Mouse (Mus musculus) brain, embryonic 14.5 days (tissue): Measurements from ENCODE around the gene Ampd3.

ENCODE experiments used
- CTCF ChIP-seq: fragments of 200-500 bp; IDR thresholded peaks from 2 replicates; pipeline ENCODE4 v1.5.1; 2012; ENCODE audit warnings: inconsistent platforms, mild to moderate bottlenecking, moderate library complexity, borderline replicate concordance; ENCODE audit not compliant: insufficient read depth, insufficient read length; ENCODE audit errors: extremely low read depth
- POLR2A ChIP-seq: fragments of 200-500 bp; IDR thresholded peaks from 2 replicates; pipeline ENCODE4 v1.6.1; 2012; ENCODE audit warnings: mild to moderate bottlenecking, inconsistent platforms, borderline replicate concordance; ENCODE audit not compliant: poor library complexity, insufficient read depth, insufficient read length, severe bottlenecking; ENCODE audit errors: extremely low read depth

DNA sequence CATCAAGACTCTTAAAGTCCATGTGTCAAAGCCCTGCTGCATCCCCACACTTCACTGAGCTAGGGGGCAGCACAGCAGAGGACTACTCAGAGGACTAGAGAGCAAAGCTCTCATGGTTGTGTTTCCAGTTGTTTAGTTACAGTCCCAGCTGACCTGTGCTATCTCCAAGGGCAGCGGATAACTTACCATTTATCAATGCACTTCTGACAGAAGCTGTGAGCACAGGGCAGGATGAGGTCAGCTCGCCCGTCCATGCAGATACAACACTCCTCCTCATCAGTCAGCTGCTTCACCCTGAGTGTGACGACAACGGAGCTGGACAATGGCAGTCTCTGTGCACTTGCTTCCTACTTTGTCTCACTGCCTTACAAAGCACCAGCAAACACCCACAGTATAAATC, 53.1 kb downstream of the Ampd3 start:
- TF ChIP-seq CTCF (no peak), POLR2A (no peak)
